ENCODE assay signal across 8 mouse cellular contexts in the genomic region with DNA sequence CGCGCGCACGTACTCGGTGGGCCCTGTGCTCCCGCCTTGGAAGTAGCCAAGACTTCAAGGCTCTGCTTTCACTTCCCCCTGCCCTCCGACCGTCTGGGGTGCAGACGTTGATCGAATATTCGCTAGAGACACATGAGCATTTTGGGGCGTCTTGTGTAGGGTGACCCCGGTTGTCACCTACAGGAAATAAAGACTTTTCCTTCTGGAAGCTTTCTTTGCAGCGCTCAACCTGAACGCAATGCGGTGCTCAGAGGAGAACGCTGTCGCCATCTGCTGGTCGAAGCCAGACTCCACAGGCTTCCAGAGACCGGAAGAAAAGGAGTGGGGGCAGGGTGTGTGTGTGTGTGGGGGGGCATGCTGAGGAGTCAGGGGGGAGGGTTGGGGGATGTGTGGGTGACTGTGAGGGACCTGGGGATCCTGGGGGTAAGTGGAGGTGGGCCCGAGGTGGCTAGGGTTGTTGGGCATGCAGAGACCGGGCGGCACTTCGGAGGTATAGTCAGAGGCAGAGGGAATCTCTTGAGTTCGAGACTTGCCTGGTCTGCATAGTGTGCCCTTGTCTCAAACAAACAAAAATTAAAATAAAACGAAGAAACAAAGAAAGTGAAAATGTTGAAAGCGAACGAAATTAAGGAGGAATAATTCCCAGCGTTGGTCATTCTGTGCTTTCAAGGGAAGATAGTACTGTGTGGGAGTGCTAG. TPM values are rescaled to one million over a fixed set of nuclear protein-coding genes. Genes with fewer than 3 reads are reported as not detected.
DNase-seq lines count a peak whose midpoint lies in the region; ATAC-seq and TF ChIP-seq lines count a peak whose summit lies in the region.

No protein-coding gene starts in this region.

- peak overlapping the region; percentile 59 for H3K4me3 ChIP-seq in hindbrain, embryonic 16.5 days (ENCODE audit: low read length)
- H3K4me3 ChIP-seq in left cerebral cortex, adult 2 months: peak overlapping the region; percentile 80

- 19% methylated on average over 29 of the region's 29 CpGs for WGBS in hindbrain, embryonic 16.5 days

- peaks cover 28% of the 10 kb centered on the region for H3K4me1 ChIP-seq in hindbrain, embryonic 16.5 days (ENCODE audit: control insufficient read depth, insufficient read depth, low read depth, low read length)

- peak; percentile 80 for DNase-seq in T-cell, adult 2 months (ENCODE audit: low spot score)
- peak; percentile 90 to 93 for DNase-seq in cerebellum, postnatal 25 days
- DNase-seq in gastrocnemius, adult 18-20 months (ENCODE audit: low spot score): peak; percentile 90
- peak; percentile 85 to 86 for DNase-seq in left cerebral cortex, adult 2 months (ENCODE audit: extremely low spot score in 1 of 2, low spot score in 2 of 2)
- peak; percentile 87 for DNase-seq in right cerebral cortex, adult 18-20 months
- DNase-seq in urinary bladder, adult 2 months (ENCODE audit: low spot score): peak; percentile 67

- peaks cover 4% of the 10 kb centered on the region; the same call in 1 of the 2 replicates for H3K27me3 ChIP-seq in hindbrain, embryonic 16.5 days (replicated peaks; ENCODE audit: control insufficient read depth, insufficient read depth, low read length)

- peak; percentile 69 for TF ChIP-seq CTCF in left cerebral cortex, adult 2 months (IDR thresholded peaks at IDR 0.05)

- H3K9me3 ChIP-seq in hindbrain, embryonic 16.5 days (ENCODE audit: control insufficient read depth, low read length): no peaks in the 10 kb centered on the region

- H3K9ac ChIP-seq in hindbrain, embryonic 16.5 days (ENCODE audit: low read depth, low read length): peak overlapping the region; percentile 49

- peak; percentile 25 for ATAC-seq in hindbrain, embryonic 16.5 days
- peak; percentile 50 for ATAC-seq in megakaryocyte, adult 5-6 weeks (ENCODE audit: poor library complexity, severe bottlenecking)

- H3K27ac ChIP-seq in hindbrain, embryonic 16.5 days (ENCODE audit: low read depth, low read length): peak overlapping the region; percentile 83
- H3K27ac ChIP-seq in left cerebral cortex, adult 2 months: peak overlapping the region; percentile 79

- intact Hi-C loops in left cerebral cortex, adult 2 months (cut with DNase I): loop anchor here (1.0 to 2.0 kb wide), 3 partner anchors 34 to 103 kb away; no protein-coding TSS in a partner anchor

- no peaks in the 10 kb centered on the region for H3K36me3 ChIP-seq in hindbrain, embryonic 16.5 days (ENCODE audit: control insufficient read depth, insufficient read depth, low read length)

- peak overlapping the region; percentile 59 for H3K4me2 ChIP-seq in hindbrain, embryonic 16.5 days (ENCODE audit: low read length)

RNA-seq across cellular contexts. Expression of gene BC025920, which starts 1.0 kb away (rescaled TPM):
- total RNA-seq in gastrocnemius, adult 18-20 months (2021): 1 to 10 TPM; 3.1 to 3.3 TPM
- polyA plus RNA-seq in hindbrain, embryonic 16.5 days (2015; fragmentation: Nextera tagmentation; extraction: Ambion mirVana): 1.6 and 2.3 TPM in 2 replicates
- total RNA-seq in left cerebral cortex, adult 2 months (2021): 1 to 10 TPM; 2.6 to 2.9 TPM
- 1.7 and 2.0 TPM in 2 replicates for total RNA-seq in megakaryocyte, adult 5-6 weeks (2015)
- 2.3 and 2.4 TPM in 2 replicates for total RNA-seq in megakaryocyte, adult 5-6 weeks (2017)
- 2.2 and 2.3 TPM in 2 replicates for polyA plus RNA-seq in urinary bladder, adult 2 months (2012; rRNA removed)

RNA-seq across cellular contexts. Expression of gene Tle6, which starts 4.2 kb away (rescaled TPM):
- 1 to 10 TPM; 4.5 to 6.1 TPM for total RNA-seq in gastrocnemius, adult 18-20 months (2021)
- 9.0 and 9.2 TPM in 2 replicates for polyA plus RNA-seq in hindbrain, embryonic 16.5 days (2015; fragmentation: Nextera tagmentation; extraction: Ambion mirVana)
- 10 to 100 TPM; 10.3 to 12.9 TPM for total RNA-seq in left cerebral cortex, adult 2 months (2021)
- total RNA-seq in megakaryocyte, adult 5-6 weeks (2015): 1.9 and 8.9 TPM in 2 replicates
- total RNA-seq in megakaryocyte, adult 5-6 weeks (2017): 6.5 and 11.4 TPM in 2 replicates
- polyA plus RNA-seq in urinary bladder, adult 2 months (2012; rRNA removed): 38.1 and 47.5 TPM in 2 replicates

RNA-seq across cellular contexts. Expression of gene Sirt6, which starts 22.5 kb away (rescaled TPM):
- total RNA-seq in gastrocnemius, adult 18-20 months (2021): 1 to 10 TPM; 4.4 to 4.7 TPM
- 35.8 and 46.0 TPM in 2 replicates for polyA plus RNA-seq in hindbrain, embryonic 16.5 days (2015; fragmentation: Nextera tagmentation; extraction: Ambion mirVana)
- total RNA-seq in left cerebral cortex, adult 2 months (2021): 10 to 100 TPM; 26.8 to 28.6 TPM
- 6.3 and 8.0 TPM in 2 replicates for total RNA-seq in megakaryocyte, adult 5-6 weeks (2015)
- 2.5 and 6.4 TPM in 2 replicates for total RNA-seq in megakaryocyte, adult 5-6 weeks (2017)
- 21.3 and 21.5 TPM in 2 replicates for polyA plus RNA-seq in urinary bladder, adult 2 months (2012; rRNA removed)

RNA-seq across cellular contexts. Expression of gene Ankrd24, which starts 23.2 kb away (rescaled TPM):
- 10 to 100 TPM; 10.2 to 10.6 TPM for total RNA-seq in gastrocnemius, adult 18-20 months (2021)
- polyA plus RNA-seq in hindbrain, embryonic 16.5 days (2015; fragmentation: Nextera tagmentation; extraction: Ambion mirVana): 18.2 and 19.2 TPM in 2 replicates
- total RNA-seq in left cerebral cortex, adult 2 months (2021): 10 to 100 TPM; 46.4 to 47.3 TPM
- total RNA-seq in megakaryocyte, adult 5-6 weeks (2015): 1.0 and 1.1 TPM in 2 replicates
- 1.7 and 1.8 TPM in 2 replicates for total RNA-seq in megakaryocyte, adult 5-6 weeks (2017)
- 31.0 and 37.3 TPM in 2 replicates for polyA plus RNA-seq in urinary bladder, adult 2 months (2012; rRNA removed)

RNA-seq across cellular contexts. Expression of gene Tle2, which starts 30.8 kb away (rescaled TPM):
- 1 to 10 TPM; 4.9 to 7.4 TPM for total RNA-seq in gastrocnemius, adult 18-20 months (2021)
- polyA plus RNA-seq in hindbrain, embryonic 16.5 days (2015; fragmentation: Nextera tagmentation; extraction: Ambion mirVana): 40.9 and 50.2 TPM in 2 replicates
- total RNA-seq in left cerebral cortex, adult 2 months (2021): 10 to 100 TPM; 36.2 to 40.7 TPM
- total RNA-seq in megakaryocyte, adult 5-6 weeks (2015): 1.1 and 3.3 TPM in 2 replicates
- total RNA-seq in megakaryocyte, adult 5-6 weeks (2017): 0.51 and 1.8 TPM in 2 replicates
- 67.4 and 93.4 TPM in 2 replicates for polyA plus RNA-seq in urinary bladder, adult 2 months (2012; rRNA removed)

Comparison
In these comparisons a context has a peak if more than half of its experiments do, and no peak if none do; other contexts are left out.
1. Peak in every context shown above with its lines: DNase-seq, ATAC-seq, H3K4me3 ChIP-seq and H3K27ac ChIP-seq.